Mouse (Mus musculus) CD4-positive, CD25-positive, alpha-beta regulatory T cell, adult 4 months (primary cell): Measurements from ENCODE around the gene Slc17a9. TPM values are rescaled to one million over a fixed set of nuclear protein-coding genes. Genes with fewer than 3 reads are reported as not detected.

Experiments used
- ATAC-seq: one replicate; pipeline ENCODE4 v1.8.0; 2017
- polyA plus RNA-seq, 2 experiments: library from polyadenylated mRNA; unstranded; fragments of 100-300 nt; shearing (Covaris generic); gene quantifications; one replicate each; pipeline ENCODE4 v1.2.1; 2017

Gene Slc17a9
- polyA plus RNA-seq, 2 experiments from 2014 or later = 77.3 to 114 TPM

GRCm38 (mm10) chr2:180754976-180755688 is 30.1 kb downstream of the Slc17a9 start:
- no peak for ATAC-seq

GRCm38 (mm10) chr2:180755896-180756295 is 30.8 kb downstream of the Slc17a9 start:
- no peak for ATAC-seq

- ATAC-seq = no peak
Observed at GRCm38 (mm10) chr2:180756786-180757185, 31.7 kb downstream of the Slc17a9 start.

- no peak for ATAC-seq
Observed at GRCm38 (mm10) chr2:180758513-180759263, 33.6 kb downstream of the Slc17a9 start.

GRCm38 (mm10) chr2:180764986-180765385 is 39.9 kb downstream of the Slc17a9 start:
- ATAC-seq = no peak

- no peak for ATAC-seq
Observed at GRCm38 (mm10) chr2:180765713-180766112, 40.6 kb downstream of the Slc17a9 start.

- no peak for ATAC-seq
Observed at GRCm38 (mm10) chr2:180775223-180775622, 50.2 kb downstream of the Slc17a9 start.

GRCm38 (mm10) chr2:180775641-180776040 is 50.6 kb downstream of the Slc17a9 start:
- no peak for ATAC-seq

- no peak for ATAC-seq
Observed at GRCm38 (mm10) chr2:180776793-180777192, 51.7 kb downstream of the Slc17a9 start, which contains the start of gene Bhlhe23. Gene Bhlhe23 (minus strand): TSS chr2:180776900.

- ATAC-seq = peak; percentile 62
Observed at GRCm38 (mm10) chr2:180779226-180780104, 54.4 kb downstream of the Slc17a9 start.

GRCm38 (mm10) chr2:180780282-180780681 is 55.2 kb downstream of the Slc17a9 start:
- ATAC-seq = no peak

- peak; percentile 56 for ATAC-seq
Observed at GRCm38 (mm10) chr2:180786732-180787131, 61.7 kb downstream of the Slc17a9 start.

- no peak for ATAC-seq
Observed at GRCm38 (mm10) chr2:180787566-180788232, 62.6 kb downstream of the Slc17a9 start.

GRCm38 (mm10) chr2:180788386-180788785 is 63.3 kb downstream of the Slc17a9 start:
- ATAC-seq = no peak

- no peak for ATAC-seq
Observed at GRCm38 (mm10) chr2:180788843-180789242, 63.8 kb downstream of the Slc17a9 start.

- no peak for ATAC-seq
Observed at GRCm38 (mm10) chr2:180791674-180792073, 66.6 kb downstream of the Slc17a9 start.

Other genes starting within 250 kb of the Slc17a9 start
- gene Ntsr1, start 225.3 kb upstream of the Slc17a9 start, polyA plus RNA-seq = not detected
- gene Mrgbp, start 144.0 kb upstream of the Slc17a9 start, polyA plus RNA-seq = 10 to 100 TPM; 22.7 to 23.5 TPM
- gene Ogfr, start 136.0 kb upstream of the Slc17a9 start, polyA plus RNA-seq = 10 to 100 TPM; 11.0 to 13.1 TPM
- 1 to 10 TPM in 1 of 2 experiments, under 1 TPM in 1; 0.40 to 2.3 TPM for gene Col9a3, start 127.5 kb upstream of the Slc17a9 start, polyA plus RNA-seq
- gene Tcfl5, start 82.6 kb upstream of the Slc17a9 start, polyA plus RNA-seq = under 1 TPM in 1 of 2 experiments, not detected in 1; 0.23 TPM
- 10 to 100 TPM; 49.7 to 73.1 TPM for gene Dido1, start 15.3 kb upstream of the Slc17a9 start, polyA plus RNA-seq
- 10 to 100 TPM; 11.4 to 22.0 TPM for gene Gid8, start 15.1 kb upstream of the Slc17a9 start, polyA plus RNA-seq
- not detected for gene Bhlhe23, start 51.6 kb downstream of the Slc17a9 start, polyA plus RNA-seq
- 1 to 10 TPM; 7.5 to 9.2 TPM for gene Ythdf1, start 195.7 kb downstream of the Slc17a9 start, polyA plus RNA-seq
- gene Birc7, start 203.8 kb downstream of the Slc17a9 start, polyA plus RNA-seq = not detected
- gene Nkain4, start 229.4 kb downstream of the Slc17a9 start, polyA plus RNA-seq = not detected
- gene Arfgap1, start 242.0 kb downstream of the Slc17a9 start, polyA plus RNA-seq = 10 to 100 TPM; 42.6 to 73.0 TPM